ENCODE assay signal across 13 mouse cellular contexts in the genomic region with DNA sequence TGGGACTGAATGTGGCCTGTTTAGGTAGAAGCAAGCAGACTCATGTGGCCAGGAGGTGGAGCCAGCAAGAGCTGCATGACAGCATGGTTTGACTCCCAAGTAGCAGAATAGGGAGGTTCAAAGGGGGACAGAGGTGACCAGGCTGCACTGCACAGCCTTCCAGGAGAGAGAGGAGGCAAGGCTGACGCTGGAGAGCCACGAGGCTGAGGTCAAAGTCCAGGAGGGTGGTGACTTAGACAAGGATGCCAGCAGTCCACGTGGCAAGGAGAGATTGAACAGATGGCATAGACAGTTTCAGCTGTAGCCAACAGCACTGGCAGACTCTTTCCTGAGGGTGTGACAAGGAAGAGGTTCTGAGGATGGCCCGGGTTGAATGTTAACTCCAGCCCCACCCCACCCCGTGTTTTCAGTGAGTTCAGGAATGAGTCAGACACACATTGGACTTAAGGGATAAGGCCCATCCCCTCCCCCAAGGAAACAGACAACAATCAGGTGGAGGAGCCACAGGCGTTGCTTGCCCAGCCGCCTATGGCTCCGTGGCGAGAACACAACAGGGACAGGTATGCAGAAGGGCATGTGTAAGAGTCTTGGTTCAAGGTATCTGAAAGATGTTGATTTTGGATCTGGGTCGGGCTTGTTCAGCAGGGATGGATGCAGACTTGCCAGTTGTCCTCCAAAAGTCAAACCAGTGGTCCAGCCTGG. TPM values are rescaled to one million over a fixed set of nuclear protein-coding genes. Genes with fewer than 3 reads are reported as not detected.
A peak's percentile ranks its signal among the peaks of the same experiment; 100 is the strongest.
DNase-seq lines count a peak whose midpoint lies in the region; ATAC-seq and TF ChIP-seq lines count a peak whose summit lies in the region.
"Had no signal": no experiment of that assay in that cellular context is flagged by ENCODE, and none has a peak within 500 bp of the region (broad histone marks: within the 10 kb centered on the region; RNA-seq: fewer than 3 reads in every experiment).

No protein-coding gene starts in this region.

- DNase-seq in layer of hippocampus, adult 2 months (ENCODE audit: low spot score in 2 of 2): no peak
- no peak for DNase-seq in layer of hippocampus, postnatal 36 days
- DNase-seq in large intestine, adult 2 months (ENCODE audit: low read depth, low spot score): peak; percentile 100
- DNase-seq in gastrocnemius, postnatal 25 days: no peak
- DNase-seq in neural tube, embryonic 10.5 days (ENCODE audit: extremely low spot score, low spot score): no peak
- DNase-seq in embryo, embryonic 10 days (ENCODE audit: low spot score): no peak
- DNase-seq: adrenal gland, postnatal 25 days; heart, postnatal 14 days; lung, postnatal 36 days had no signal

- no peak overlapping the region for H3K4me3 ChIP-seq in layer of hippocampus, adult 2 months
- no peak overlapping the region for H3K4me3 ChIP-seq in bone marrow, adult 2 months (replicated peaks; ENCODE audit: control insufficient read depth, low read depth, low read length)
- no peak overlapping the region for H3K4me3 ChIP-seq in intestine, embryonic 15.5 days (replicated peaks)
- H3K4me3 ChIP-seq: embryonic facial prominence, embryonic 12.5 days; neural tube, embryonic 13.5 days had no signal

- H3K9ac ChIP-seq in intestine, embryonic 15.5 days: no peak overlapping the region
- H3K9ac ChIP-seq: embryonic facial prominence, embryonic 12.5 days; neural tube, embryonic 13.5 days had no signal

- no peaks in the 10 kb centered on the region for H3K36me3 ChIP-seq in intestine, embryonic 15.5 days
- H3K36me3 ChIP-seq: embryonic facial prominence, embryonic 12.5 days; neural tube, embryonic 13.5 days had no signal

- TF ChIP-seq POLR2A in bone marrow, adult 2 months (IDR thresholded peaks at IDR 0.05; ENCODE audit: borderline replicate concordance, control insufficient read depth, low read depth, low read length): no peak

- no peaks in the 10 kb centered on the region for H3K9me3 ChIP-seq in intestine, embryonic 15.5 days
- H3K9me3 ChIP-seq: embryonic facial prominence, embryonic 12.5 days; neural tube, embryonic 13.5 days had no signal

- no peak overlapping the region for H3K27ac ChIP-seq in layer of hippocampus, adult 2 months
- no peak overlapping the region for H3K27ac ChIP-seq in bone marrow, adult 2 months (ENCODE audit: control insufficient read depth, insufficient read depth, low read depth, low read length, poor library complexity)
- H3K27ac ChIP-seq in intestine, embryonic 15.5 days: peak overlapping the region; percentile 56
- H3K27ac ChIP-seq: embryonic facial prominence, embryonic 12.5 days; neural tube, embryonic 13.5 days had no signal

- H3K27me3 ChIP-seq in intestine, embryonic 15.5 days (replicated peaks): no peaks in the 10 kb centered on the region
- H3K27me3 ChIP-seq: embryonic facial prominence, embryonic 12.5 days; neural tube, embryonic 13.5 days had no signal

- 70% methylated on average over 10 of the region's 10 CpGs for WGBS in bone marrow, adult 2 months
- WGBS in intestine, embryonic 15.5 days: 55% methylated on average over 10 of the region's 10 CpGs
- 22% methylated on average over 10 of the region's 10 CpGs for WGBS in large intestine, adult 2 months

- H3K4me1 ChIP-seq in bone marrow, adult 2 months (ENCODE audit: control insufficient read depth, insufficient read depth, low read length): 0 out of 2 replicates have a peak, but pooled peaks cover 1% of the 10 kb centered on the region
- no peaks in the 10 kb centered on the region for H3K4me1 ChIP-seq in intestine, embryonic 15.5 days (replicated peaks)
- H3K4me1 ChIP-seq: embryonic facial prominence, embryonic 12.5 days; neural tube, embryonic 13.5 days had no signal

- TF ChIP-seq CTCF in layer of hippocampus, adult 2 months (conservative IDR thresholded peaks at IDR 0.05): peak; percentile 28; the same call in 1 of the 2 replicates
- TF ChIP-seq CTCF in bone marrow, adult 2 months (IDR thresholded peaks at IDR 0.05; ENCODE audit: control insufficient read depth, insufficient read depth, low read length): 0 out of 2 replicates have a peak, but pooled peaks have one; percentile 5

- 0 out of 2 replicates have a peak overlapping the region, but pooled peaks have one; percentile 5 for H3K4me2 ChIP-seq in intestine, embryonic 15.5 days (replicated peaks)
- H3K4me2 ChIP-seq: embryonic facial prominence, embryonic 12.5 days; neural tube, embryonic 13.5 days had no signal

- peak; percentile 97 for ATAC-seq in intestine, embryonic 15.5 days

RNA-seq across cellular contexts. Expression of a gene that starts 17.2 kb away (rescaled TPM):
- 10 to 100 TPM; 38.3 to 40.7 TPM for total RNA-seq in layer of hippocampus, adult 2 months (2021)
- total RNA-seq in layer of hippocampus, postnatal 36 days (2021): 10 to 100 TPM; 40.7 to 44.2 TPM
- not detected in 2 replicates for polyA plus RNA-seq in bone marrow, adult 2 months (2011; ENCODE audit: insufficient read depth, insufficient read length, low replicate concordance, missing spikeins)
- 12.2 and 13.9 TPM in 2 replicates for polyA plus RNA-seq in intestine, embryonic 15.5 days (2015; fragmentation: Nextera tagmentation; extraction: Ambion mirVana)
- polyA plus RNA-seq in large intestine, adult 2 months (2012; rRNA removed): 33.5 and 35.5 TPM in 2 replicates
- 10 to 100 TPM; 71.7 to 90.2 TPM for total RNA-seq in gastrocnemius, postnatal 25 days (2021)
